Mouse (Mus musculus) layer of hippocampus, adult 9-10 months (tissue): ENCODE data around the gene Capn7.

Experiments
- DNase-seq: peaks from one replicate; pipeline ENCODE4 v3.0.0; 2022; ENCODE audit warnings: low spot score

Gene Capn7

DNA sequence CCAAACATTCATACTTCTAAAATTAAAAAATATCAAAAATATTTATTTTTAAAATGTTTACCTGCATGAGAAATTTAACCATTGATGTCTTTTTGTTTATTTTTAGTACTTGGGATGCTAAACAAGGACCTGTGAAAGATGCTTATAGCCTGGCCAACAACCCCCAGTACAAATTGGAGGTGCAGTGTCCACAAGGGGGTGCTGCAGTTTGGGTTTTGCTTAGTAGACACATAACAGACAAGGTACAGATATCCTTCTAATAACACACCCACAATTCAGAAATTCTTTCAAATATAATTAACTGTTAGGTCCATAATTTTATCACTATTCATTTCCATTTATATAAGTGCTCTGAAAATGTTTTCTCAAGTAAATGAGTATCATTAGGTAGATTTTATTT, 28.9 kb downstream of the Capn7 start:
- no peak for DNase-seq

- DNase-seq, result no peak
These were observed 31.5 kb downstream of the Capn7 start for GRCm38 (mm10) chr14:31367951-31368350.

- no peak for DNase-seq
These were observed 32.9 kb downstream of the Capn7 start for GRCm38 (mm10) chr14:31369377-31369776.

- no peak for DNase-seq
These were observed 38.0 kb downstream of the Capn7 start for GRCm38 (mm10) chr14:31374390-31374789.

DNA sequence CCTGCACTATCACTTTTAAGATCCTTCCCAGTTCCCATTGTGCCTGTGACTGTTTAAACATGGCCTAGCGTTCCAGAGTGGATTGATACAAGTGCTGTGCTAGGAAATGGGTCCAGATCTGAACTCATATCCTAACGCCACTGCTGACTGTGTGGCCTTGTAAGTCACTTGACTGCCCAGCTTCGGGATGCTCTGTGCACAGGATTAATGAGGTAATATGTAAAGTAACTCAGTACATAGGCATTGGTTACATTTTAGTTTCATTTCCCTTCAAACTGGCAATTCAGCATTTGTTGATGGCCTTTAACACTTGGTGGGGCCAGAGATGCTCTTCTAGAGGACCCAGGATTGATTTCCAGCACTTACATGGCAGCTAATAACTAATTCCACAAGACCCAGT, 39.9 kb downstream of the Capn7 start:
- no peak for DNase-seq

DNA sequence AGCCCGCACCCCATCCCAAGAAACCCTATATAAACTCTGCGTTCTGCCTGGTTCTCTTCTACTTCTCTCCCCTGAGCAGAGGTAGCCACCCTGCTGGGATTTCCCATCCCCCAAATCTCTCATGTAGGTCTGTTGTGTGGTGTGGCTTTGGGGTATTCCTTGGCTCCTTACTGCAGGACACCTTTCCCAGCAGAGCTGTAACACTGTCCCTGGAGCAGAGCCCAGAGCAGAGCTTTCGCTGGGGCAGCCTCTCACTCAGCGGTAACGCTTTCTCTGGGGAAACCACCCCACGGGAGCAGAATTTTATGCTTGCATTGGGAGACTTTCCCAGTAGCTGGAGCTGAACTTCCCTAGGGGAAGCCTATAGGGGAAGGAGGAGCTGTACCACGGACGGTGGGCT, 45.8 kb downstream of the Capn7 start:
- no peak for DNase-seq

- no peak for DNase-seq
These were observed 47.1 kb downstream of the Capn7 start for GRCm38 (mm10) chr14:31383470-31384050.

DNA sequence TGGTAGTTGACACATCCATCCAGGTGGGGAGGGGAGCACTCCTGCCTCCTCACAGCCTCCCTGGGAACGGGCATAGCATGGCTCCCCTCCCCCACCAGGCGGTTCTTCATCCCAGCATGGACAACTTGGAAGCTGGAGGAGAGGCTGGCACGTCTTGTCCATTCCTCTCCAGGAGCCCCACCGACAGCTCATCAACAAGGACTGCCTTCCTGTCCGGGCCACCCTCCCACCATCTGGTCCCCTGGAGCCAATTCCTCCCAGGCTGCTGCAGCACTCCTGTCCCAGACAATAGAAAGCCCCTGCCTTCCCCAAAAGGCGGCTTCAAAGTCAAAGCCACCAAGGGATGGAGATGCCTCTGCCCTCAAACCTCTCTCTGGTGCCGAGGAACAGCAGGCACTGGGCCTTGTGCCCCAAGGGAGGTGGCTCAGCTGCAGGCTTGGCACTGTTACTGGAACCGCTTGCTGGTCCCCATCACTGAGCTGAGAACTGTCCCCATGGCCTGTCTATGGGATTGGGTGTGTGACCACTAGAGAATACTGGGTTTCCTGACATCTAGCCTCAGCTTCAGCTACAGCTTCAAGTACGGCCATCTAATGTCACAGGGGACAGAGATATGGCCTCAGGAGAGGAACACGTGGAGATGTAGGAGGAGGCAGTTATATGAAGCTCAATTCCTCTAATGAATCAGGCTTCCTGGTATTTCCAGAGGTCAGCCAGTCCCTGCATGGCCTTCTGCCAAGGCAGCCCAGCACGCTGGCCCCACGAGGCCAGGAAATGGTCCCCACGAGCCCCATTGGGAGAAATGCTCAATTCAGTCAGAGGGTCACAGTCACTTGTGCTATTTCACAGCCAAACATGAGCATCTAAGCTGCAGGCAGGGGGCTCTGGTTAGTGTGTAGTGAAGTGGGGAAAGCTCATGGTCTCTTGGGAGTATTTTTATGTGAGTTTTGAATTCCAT, 48.2 kb downstream of the Capn7 start:
- DNase-seq, result no peak

- DNase-seq, result no peak
These were observed 49.0 kb downstream of the Capn7 start for GRCm38 (mm10) chr14:31385406-31385805.

DNA sequence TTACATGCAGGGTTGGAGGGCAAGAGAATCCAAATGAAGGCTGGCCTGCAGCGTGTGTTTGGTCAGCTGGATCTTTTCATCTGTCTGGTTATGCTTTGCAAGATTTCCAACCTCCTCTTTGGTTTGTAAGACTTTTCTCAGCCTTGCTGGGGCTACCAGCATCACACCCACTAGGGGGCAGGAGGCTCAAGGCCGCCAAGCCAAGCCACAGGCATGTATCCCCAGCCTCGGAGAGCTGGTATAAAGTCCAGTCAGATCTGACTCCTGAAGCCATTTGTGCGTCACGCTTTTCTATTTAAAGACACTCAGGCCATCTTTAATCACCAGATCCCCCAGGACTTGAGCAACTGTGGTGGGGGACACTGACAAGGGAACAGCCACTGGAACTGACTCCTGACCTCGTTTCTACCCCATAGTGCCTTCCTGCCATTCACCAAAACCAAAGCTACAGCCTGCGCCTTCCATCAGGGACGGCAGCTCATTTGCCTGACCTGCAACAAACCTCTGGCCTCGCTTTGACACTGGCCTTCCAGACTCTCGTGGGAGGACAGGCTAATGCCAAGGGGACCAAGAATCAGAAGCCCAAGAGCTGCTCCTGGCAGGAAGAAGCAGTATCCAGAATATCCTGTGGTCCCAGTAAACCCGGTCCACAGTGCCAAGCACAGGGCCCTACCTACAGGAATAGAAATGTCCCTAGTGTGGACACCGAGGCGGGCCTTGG, 49.7 kb downstream of the Capn7 start:
- no peak for DNase-seq

DNA sequence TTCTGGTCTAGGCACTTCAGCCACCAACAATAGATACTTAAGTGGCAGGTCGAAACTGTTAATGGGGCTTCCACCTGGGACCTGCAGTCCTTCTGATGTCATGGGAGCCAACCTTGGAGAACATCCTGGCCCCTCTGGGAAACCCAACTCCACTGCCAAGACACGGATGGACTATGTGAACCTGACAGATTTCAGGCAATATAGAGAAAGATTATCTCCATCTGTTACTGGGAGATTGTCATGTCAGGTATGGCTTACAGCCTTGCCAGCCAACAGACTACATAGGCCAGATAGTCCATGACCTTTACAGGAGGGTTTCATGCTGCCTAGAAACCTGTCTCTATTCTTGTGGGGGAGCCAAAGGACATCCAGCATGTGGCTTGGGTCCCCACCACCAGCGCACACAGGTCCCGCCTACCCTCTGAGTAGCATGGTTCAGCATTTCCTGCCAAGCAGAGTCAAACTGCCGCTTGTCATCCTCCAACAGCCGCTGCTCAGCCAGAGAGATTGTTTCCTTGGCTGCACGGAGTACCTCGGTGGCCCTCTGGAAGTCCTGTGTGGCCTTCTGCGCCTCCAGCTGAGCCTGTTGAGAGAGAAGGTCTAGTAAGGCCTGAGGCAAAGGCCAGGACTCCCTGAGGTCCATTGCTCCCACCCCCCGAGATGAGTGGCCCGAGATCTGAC, 51.0 kb downstream of the Capn7 start:
- no peak for DNase-seq

DNA sequence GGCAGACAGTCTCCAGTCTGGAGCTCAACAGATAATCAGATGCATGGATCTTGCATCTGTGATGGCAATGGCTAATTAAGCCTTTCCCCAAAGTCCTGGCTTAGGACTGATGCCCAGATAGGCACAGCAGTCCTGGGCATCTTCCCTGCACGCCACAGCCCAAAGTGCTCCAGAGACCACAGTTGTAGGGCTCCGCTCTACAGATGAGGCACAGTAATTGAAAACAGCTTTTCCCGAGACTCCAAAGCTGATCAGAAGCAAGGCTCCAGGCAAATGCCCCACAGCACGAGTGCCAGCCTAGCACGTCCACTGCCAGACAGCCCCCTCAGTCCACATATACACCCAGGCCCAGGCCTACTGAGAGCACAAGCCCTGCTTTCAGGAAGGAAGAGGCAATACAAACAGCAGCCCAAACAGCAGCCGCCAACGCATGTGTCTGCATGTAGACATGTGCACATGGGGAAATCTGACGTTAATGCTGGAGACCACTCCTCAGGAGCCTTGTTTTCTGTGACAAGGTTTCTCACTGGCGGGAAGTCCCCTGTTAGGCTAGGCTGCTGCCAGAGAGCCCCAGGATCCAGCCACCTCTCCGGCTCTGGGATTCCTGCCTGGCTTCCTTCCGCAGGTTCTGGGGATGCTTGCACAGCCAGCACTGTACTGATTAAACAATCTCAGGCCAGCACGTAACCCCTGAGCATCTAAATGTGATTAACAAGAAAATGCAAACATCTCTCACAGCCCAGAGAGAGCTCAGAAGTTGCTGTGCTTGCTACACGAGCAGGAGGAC, 51.8 kb downstream of the Capn7 start:
- DNase-seq, result no peak

- DNase-seq, result no peak
These were observed 53.1 kb downstream of the Capn7 start for GRCm38 (mm10) chr14:31389421-31390147.

DNA sequence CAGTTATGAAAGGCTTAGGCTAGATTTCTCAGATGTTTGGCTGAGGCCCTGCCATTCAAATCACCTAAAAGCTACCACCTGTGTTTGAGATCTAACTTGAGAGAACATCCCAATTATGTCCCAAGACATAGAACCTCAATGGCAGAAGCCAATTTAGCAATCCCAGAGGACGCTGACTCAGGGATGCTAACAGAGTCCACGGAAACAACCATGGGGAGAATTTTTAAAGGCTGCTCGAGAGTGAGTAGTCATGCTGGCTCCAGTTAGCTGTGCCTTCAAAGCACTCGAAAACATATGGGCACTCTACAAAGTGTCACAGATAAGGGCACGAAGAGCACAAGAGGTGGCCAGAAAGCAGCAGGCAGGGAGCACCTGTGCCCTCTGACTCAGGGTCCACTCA, 55.9 kb downstream of the Capn7 start:
- DNase-seq, result no peak

- peak; percentile 59 for DNase-seq
These were observed 56.6 kb downstream of the Capn7 start for GRCm38 (mm10) chr14:31392873-31393545.

- no peak for DNase-seq
These were observed 57.1 kb downstream of the Capn7 start for GRCm38 (mm10) chr14:31393546-31393890.

GRCm38 (mm10) chr14:31393936-31394630, 57.6 kb downstream of the Capn7 start:
- no peak for DNase-seq

DNA sequence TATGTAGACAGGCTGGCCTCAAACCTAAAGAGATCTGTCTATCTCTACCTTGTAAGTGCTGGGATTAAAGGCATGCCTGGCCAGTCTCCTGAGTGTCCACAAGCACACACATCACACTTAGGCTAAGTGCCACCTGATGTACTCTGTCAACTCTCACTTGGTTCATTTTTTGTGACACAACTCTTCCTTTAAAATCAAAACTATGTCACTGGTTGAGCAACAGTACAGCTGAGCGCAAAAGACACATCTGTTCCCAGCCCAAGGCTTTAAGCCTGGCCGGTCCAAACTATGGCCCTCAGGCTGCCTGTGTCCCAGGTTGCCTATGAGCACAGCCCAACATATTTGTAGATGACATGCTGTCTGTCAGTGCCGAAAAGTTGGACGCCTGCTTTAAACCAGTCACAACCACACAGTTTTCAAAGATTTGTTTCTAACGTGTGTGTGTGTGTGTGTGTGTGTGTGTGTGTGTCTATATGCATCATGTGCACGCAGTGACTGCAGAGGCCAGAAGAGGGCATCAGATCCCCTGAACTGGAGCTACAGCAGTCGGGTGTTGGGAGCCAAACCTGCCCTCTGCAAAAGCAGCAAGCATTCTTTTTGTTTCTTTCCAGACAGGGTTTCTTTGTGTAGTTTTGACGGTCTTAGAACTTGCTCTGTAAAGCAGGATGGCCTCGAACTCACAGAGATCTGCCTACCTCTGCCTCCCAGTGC, 58.5 kb downstream of the Capn7 start:
- no peak for DNase-seq

DNA sequence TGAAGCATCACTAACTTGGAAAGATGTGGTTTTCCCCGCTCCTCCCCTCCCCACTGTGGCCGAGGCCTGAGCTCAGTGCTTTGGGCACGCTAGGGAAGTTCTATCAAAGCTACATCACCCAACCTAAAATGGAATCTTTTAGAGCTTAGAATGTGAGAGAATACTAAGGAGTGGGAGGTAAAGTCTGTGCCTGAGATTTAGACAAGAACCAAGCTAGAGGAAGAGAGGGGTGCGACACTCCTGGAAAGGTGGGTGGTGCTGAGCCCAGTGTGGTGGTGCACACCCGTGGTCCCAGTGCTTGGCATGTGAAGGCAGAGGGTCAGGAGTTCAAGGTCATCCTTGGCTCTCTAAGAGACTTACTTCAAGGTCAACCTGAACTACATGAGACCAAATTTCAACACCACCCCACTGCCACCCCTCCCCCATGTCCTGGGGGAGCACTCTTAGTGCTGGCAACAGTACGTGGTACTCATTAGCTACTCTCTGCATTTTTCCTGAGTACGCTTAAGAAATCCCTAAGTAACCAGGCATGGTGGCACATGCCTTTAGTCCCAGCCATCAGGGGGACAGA, 59.3 kb downstream of the Capn7 start:
- no peak for DNase-seq
